Mouse (Mus musculus) ES-Bruce4 (cell line): Measurements from ENCODE around the gene Slc46a2. TPM values are rescaled to one million over a fixed set of nuclear protein-coding genes. Genes with fewer than 3 reads are reported as not detected.
A peak's percentile ranks its signal among the peaks of the same experiment; 100 is the strongest.

Experiments used
- H3K27ac ChIP-seq: 2 replicates; pipeline ENCODE4 v1.5.1; 2012; ENCODE audit warnings: low read length, inconsistent platforms; ENCODE audit not compliant: insufficient read depth
- H3K27me3 ChIP-seq: 2 replicates; pipeline ENCODE4 v1.6.1; 2012; ENCODE audit warnings: mild to moderate bottlenecking, low read length, inconsistent platforms; ENCODE audit not compliant: control insufficient read depth, poor library complexity, insufficient read depth, severe bottlenecking
- H3K36me3 ChIP-seq: 2 replicates; pipeline ENCODE4 v1.6.1; 2012; ENCODE audit warnings: inconsistent platforms, mild to moderate bottlenecking, low read length, moderate library complexity; ENCODE audit not compliant: control insufficient read depth, poor library complexity, insufficient read depth, severe bottlenecking
- H3K4me1 ChIP-seq: one replicate; pipeline ENCODE4 v1.8.1; 2011; ENCODE audit warnings: low read length; ENCODE audit not compliant: control insufficient read depth, insufficient read depth
- H3K4me3 ChIP-seq: 2 replicates; pipeline ENCODE4 v1.5.1; 2011; ENCODE audit warnings: low read depth, mild to moderate bottlenecking, low read length
- H3K9ac ChIP-seq: 2 replicates; pipeline ENCODE4 v1.6.1; 2012; ENCODE audit warnings: low read depth, mild to moderate bottlenecking, inconsistent platforms; ENCODE audit not compliant: poor library complexity, severe bottlenecking
- H3K9me3 ChIP-seq: replicated peaks from 2 replicates; pipeline ENCODE4 v1.6.1; 2012; ENCODE audit warnings: mild to moderate bottlenecking, low read length, inconsistent platforms; ENCODE audit not compliant: control insufficient read depth, poor library complexity, insufficient read depth, severe bottlenecking
- CTCF ChIP-seq: IDR thresholded peaks from one replicate; pipeline ENCODE4 v1.8.1; 2011; ENCODE audit warnings: low read depth, low read length
- EP300 ChIP-seq: IDR thresholded peaks from 2 replicates; pipeline ENCODE4 v1.6.1; 2011; ENCODE audit warnings: low read depth, low read length; ENCODE audit not compliant: insufficient read depth
- POLR2A ChIP-seq: IDR thresholded peaks from one replicate; pipeline ENCODE4 v1.8.1; 2011; ENCODE audit warnings: low read length; ENCODE audit not compliant: insufficient read depth
- polyA plus RNA-seq: library from polyadenylated mRNA; stranded (reverse); fragments of >200 nt; gene quantifications from 2 replicates; pipeline ENCODE4 v1.2.4, GENCODE M21; 2011; ENCODE audit warnings: low read depth; ENCODE audit not compliant: missing spikeins, insufficient read depth, insufficient read length

Gene Slc46a2
- not detected in 2 replicates for polyA plus RNA-seq

GRCm38 (mm10) chr4:59914608-59915403 is at the start of gene Slc46a2:
Gene Slc46a2 (minus strand): TSS chr4:59915056.
- no peaks in the 10 kb centered on the region for H3K27me3 ChIP-seq
- TF ChIP-seq POLR2A = no peak
- TF ChIP-seq EP300 = no peak
- no peak for TF ChIP-seq CTCF
- H3K9ac ChIP-seq = no peak within 1 kb of the TSS
- no peaks in the 10 kb centered on the region for H3K9me3 ChIP-seq
- no peaks in the 10 kb centered on the region for H3K36me3 ChIP-seq
- H3K4me1 ChIP-seq = no peaks in the 10 kb centered on the region
- no peak within 1 kb of the TSS for H3K27ac ChIP-seq
- peak within 1 kb of the TSS; percentile 47 for H3K4me3 ChIP-seq

- H3K9me3 ChIP-seq = no peaks in the 10 kb centered on the region
- H3K36me3 ChIP-seq = no peaks in the 10 kb centered on the region
- TF ChIP-seq EP300 (peak; percentile 98), CTCF (no peak)
- H3K4me1 ChIP-seq = no peaks in the 10 kb centered on the region
- H3K9ac ChIP-seq = peak within 1 kb of the TSS; percentile 42; the same call in 1 of the 2 replicates
- no peaks in the 10 kb centered on the region; the same call in 1 of the 2 replicates for H3K27me3 ChIP-seq
- H3K27ac ChIP-seq = peak within 1 kb of the TSS; percentile 98
- 0 out of 2 replicates have a peak within 1 kb of the TSS, but pooled peaks have one; percentile 15 for H3K4me3 ChIP-seq
Measured at GRCm38 (mm10) chr4:59963405-59964344, 48.8 kb upstream of the Slc46a2 start, which contains the start of gene Mup6. Gene Mup6 (plus strand): TSS chr4:59964294.

- TF ChIP-seq POLR2A (no peak), EP300 (no peak)
- no peaks in the 10 kb centered on the region for H3K9me3 ChIP-seq
- H3K27me3 ChIP-seq = no peaks in the 10 kb centered on the region; the same call in 1 of the 2 replicates
- H3K9ac ChIP-seq = no peak within 1 kb of the TSS
- H3K36me3 ChIP-seq = no peaks in the 10 kb centered on the region
- no peak within 1 kb of the TSS for H3K4me3 ChIP-seq
- H3K27ac ChIP-seq = no peak within 1 kb of the TSS
- H3K4me1 ChIP-seq = no peaks in the 10 kb centered on the region
Measured at GRCm38 (mm10) chr4:59960610-59961009, 45.8 kb upstream of the Slc46a2 start, which contains the start of gene Mup4. Gene Mup4 (minus strand): TSS chr4:59960710.

GRCm38 (mm10) chr4:59937543-59937942 is 22.7 kb upstream of the Slc46a2 start:
- TF ChIP-seq CTCF (no peak), POLR2A (no peak), EP300 (no peak)
- H3K4me1 ChIP-seq = no peaks in the 10 kb centered on the region
- no peak overlapping the region for H3K9ac ChIP-seq
- H3K27me3 ChIP-seq = no peaks in the 10 kb centered on the region
- no peak overlapping the region for H3K4me3 ChIP-seq
- H3K27ac ChIP-seq = no peak overlapping the region
- H3K9me3 ChIP-seq = no peaks in the 10 kb centered on the region
- H3K36me3 ChIP-seq = no peaks in the 10 kb centered on the region

- Histone ChIP-seq H3K4me1 (no peaks in the 10 kb centered on the region), H3K4me3 (no peak overlapping the region), H3K9me3 (no peaks in the 10 kb centered on the region)
Measured at GRCm38 (mm10) chr4:59932505-59933281, 17.8 kb upstream of the Slc46a2 start.

More at GRCm38 (mm10) chr4:59932505-59933281, 17.8 kb upstream of the Slc46a2 start:
- no peaks in the 10 kb centered on the region for H3K36me3 ChIP-seq
- H3K27ac ChIP-seq = no peak overlapping the region
- H3K27me3 ChIP-seq = no peaks in the 10 kb centered on the region
- no peak overlapping the region for H3K9ac ChIP-seq
- TF ChIP-seq CTCF (peak; percentile 32), POLR2A (no peak)
